Comparison of ENCODE assay signal across 8 mouse cellular contexts in the genomic region with DNA sequence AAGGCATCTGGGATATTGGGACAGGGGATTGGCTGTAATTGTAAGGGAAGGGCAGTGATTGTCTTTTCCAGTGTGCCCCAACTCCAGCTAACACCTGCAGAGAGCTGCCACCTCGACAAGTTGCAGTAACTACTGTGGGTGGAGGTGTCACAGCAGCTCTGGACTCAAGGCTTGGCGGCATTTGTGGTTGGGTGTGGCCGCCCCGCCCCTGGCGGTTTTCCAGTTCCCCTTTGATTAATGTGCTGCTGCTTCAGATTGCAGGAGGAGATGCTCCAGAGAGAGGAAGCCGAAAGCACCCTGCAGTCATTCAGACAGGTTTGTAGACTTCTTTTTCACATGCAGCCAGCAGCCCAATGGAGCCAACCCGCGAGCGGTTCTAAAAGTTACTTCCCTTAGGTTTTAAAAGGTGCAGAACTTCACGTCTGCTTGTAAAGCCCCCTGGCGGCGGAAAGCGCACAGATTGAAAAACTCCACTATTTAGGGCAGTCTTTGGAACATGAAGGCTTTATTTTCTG. TPM values are rescaled to one million over a fixed set of nuclear protein-coding genes. Genes with fewer than 3 reads are reported as not detected.
A peak's percentile ranks its signal among the peaks of the same experiment; 100 is the strongest.
DNase-seq lines count a peak whose midpoint lies in the region; ATAC-seq and TF ChIP-seq lines count a peak whose summit lies in the region.

No protein-coding gene starts in this region.

- WGBS in embryonic facial prominence, embryonic 15.5 days, result 2% methylated on average over 13 of the region's 13 CpGs
- WGBS in heart, embryonic 13.5 days, result 1% methylated on average over 13 of the region's 13 CpGs
- WGBS in kidney, embryonic 16.5 days, result 0% methylated on average over 13 of the region's 13 CpGs
- under 1% methylated on average over 13 of the region's 13 CpGs for WGBS in midbrain, postnatal 0 days

- ATAC-seq in embryonic facial prominence, embryonic 15.5 days (ENCODE audit: insufficient number of reproducible peaks, low FRiP score, low TSS enrichment, low read depth), result no peak
- ATAC-seq in heart, embryonic 13.5 days (ENCODE audit: extremely low read depth, insufficient number of reproducible peaks, low FRiP score, low TSS enrichment), result no peak
- no peak for ATAC-seq in kidney, embryonic 16.5 days (ENCODE audit: low FRiP score, low TSS enrichment)
- ATAC-seq in midbrain, postnatal 0 days (ENCODE audit: low FRiP score), result no peak

- peak overlapping the region; percentile 84 for H3K9ac ChIP-seq in embryonic facial prominence, embryonic 15.5 days
- peak overlapping the region; percentile 99 for H3K9ac ChIP-seq in heart, embryonic 13.5 days
- H3K9ac ChIP-seq in kidney, embryonic 16.5 days (replicated peaks; ENCODE audit: low read length), result peak overlapping the region; percentile 85
- no peak overlapping the region for H3K9ac ChIP-seq in midbrain, postnatal 0 days (replicated peaks; ENCODE audit: low read length, poor library complexity, severe bottlenecking)

- DNase-seq in 416B (ENCODE audit: low read depth) (peak; percentile 89), liver (peak; percentile 71)
- peak; percentile 86 for DNase-seq in adrenal gland, postnatal 14 days
- peak; percentile 84 for DNase-seq in midbrain, postnatal 0 days (ENCODE audit: low spot score)
- peak; percentile 52 to 73 for DNase-seq in spleen, postnatal 14 days (ENCODE audit: low spot score in 2 of 2)

- H3K27me3 ChIP-seq in embryonic facial prominence, embryonic 15.5 days, result no peaks in the 10 kb centered on the region
- no peaks in the 10 kb centered on the region for H3K27me3 ChIP-seq in heart, embryonic 13.5 days (replicated peaks)
- 0 out of 2 replicates have a peak, but pooled peaks cover 2% of the 10 kb centered on the region for H3K27me3 ChIP-seq in kidney, embryonic 16.5 days (ENCODE audit: insufficient read depth, low read length)
- no peaks in the 10 kb centered on the region for H3K27me3 ChIP-seq in midbrain, postnatal 0 days (ENCODE audit: insufficient read depth, low read length)

- H3K9me3 ChIP-seq in embryonic facial prominence, embryonic 15.5 days (replicated peaks), result no peaks in the 10 kb centered on the region
- H3K9me3 ChIP-seq in heart, embryonic 13.5 days, result no peaks in the 10 kb centered on the region
- H3K9me3 ChIP-seq in kidney, embryonic 16.5 days (ENCODE audit: low read length), result no peaks in the 10 kb centered on the region
- no peaks in the 10 kb centered on the region for H3K9me3 ChIP-seq in midbrain, postnatal 0 days (ENCODE audit: low read length)

- H3K4me1 ChIP-seq in embryonic facial prominence, embryonic 15.5 days, result peaks cover 22% of the 10 kb centered on the region
- peaks cover 39% of the 10 kb centered on the region for H3K4me1 ChIP-seq in heart, embryonic 13.5 days
- H3K4me1 ChIP-seq in kidney, embryonic 16.5 days (ENCODE audit: insufficient read depth, low read length), result peaks cover 20% of the 10 kb centered on the region
- 0 out of 2 replicates have a peak, but pooled peaks cover 7% of the 10 kb centered on the region for H3K4me1 ChIP-seq in midbrain, postnatal 0 days (ENCODE audit: insufficient read depth, low read length)

- peak overlapping the region; percentile 61 for H3K4me3 ChIP-seq in embryonic facial prominence, embryonic 15.5 days (replicated peaks)
- peak overlapping the region; percentile 97 for H3K4me3 ChIP-seq in heart, embryonic 13.5 days
- H3K4me3 ChIP-seq in kidney, embryonic 16.5 days (ENCODE audit: low read length), result peak overlapping the region; percentile 77
- peak overlapping the region; percentile 55 for H3K4me3 ChIP-seq in midbrain, postnatal 0 days (ENCODE audit: low read depth, low read length)

- H3K27ac ChIP-seq in embryonic facial prominence, embryonic 15.5 days (replicated peaks), result peak overlapping the region; percentile 95
- H3K27ac ChIP-seq in heart, embryonic 13.5 days (replicated peaks), result peak overlapping the region; percentile 99
- peak overlapping the region; percentile 98 for H3K27ac ChIP-seq in kidney, embryonic 16.5 days (ENCODE audit: low read length)
- no peak overlapping the region for H3K27ac ChIP-seq in midbrain, postnatal 0 days (ENCODE audit: low read depth, low read length)

- H3K36me3 ChIP-seq in embryonic facial prominence, embryonic 15.5 days, result peaks cover 21% of the 10 kb centered on the region
- peaks cover 42% of the 10 kb centered on the region for H3K36me3 ChIP-seq in heart, embryonic 13.5 days
- H3K36me3 ChIP-seq in kidney, embryonic 16.5 days (ENCODE audit: insufficient read depth, low read length), result peaks cover 24% of the 10 kb centered on the region
- no peaks in the 10 kb centered on the region for H3K36me3 ChIP-seq in midbrain, postnatal 0 days (ENCODE audit: insufficient read depth, low read length)

- peak; percentile 78 for TF ChIP-seq CTCF in midbrain, postnatal 0 days (IDR thresholded peaks at IDR 0.05)

- peak overlapping the region; percentile 51 for H3K4me2 ChIP-seq in embryonic facial prominence, embryonic 15.5 days (replicated peaks)
- peak overlapping the region; percentile 67 for H3K4me2 ChIP-seq in heart, embryonic 13.5 days
- H3K4me2 ChIP-seq in kidney, embryonic 16.5 days (replicated peaks; ENCODE audit: low read depth, low read length), result peak overlapping the region; percentile 63
- H3K4me2 ChIP-seq in midbrain, postnatal 0 days (ENCODE audit: low read depth, low read length, poor library complexity, severe bottlenecking), result peak overlapping the region; percentile 88

RNA-seq across cellular contexts. Expression of a gene that starts 1.6 kb away (rescaled TPM):
- 281 and 438 TPM in 2 replicates for total RNA-seq in adrenal gland, postnatal 14 days (2021)
- polyA plus RNA-seq in embryonic facial prominence, embryonic 15.5 days (2015; fragmentation: Nextera tagmentation; extraction: Ambion mirVana), result 1,081 and 1,117 TPM in 2 replicates
- 968 and 987 TPM in 2 replicates for polyA plus RNA-seq in heart, embryonic 13.5 days (2015; fragmentation: Nextera tagmentation; extraction: Ambion mirVana)
- 489 and 497 TPM in 2 replicates for polyA plus RNA-seq in kidney, embryonic 16.5 days (2015; fragmentation: Nextera tagmentation; extraction: Ambion mirVana)
- 432 and 554 TPM in 2 replicates for total RNA-seq in midbrain, postnatal 0 days (2014; rRNA removed)
- polyA plus RNA-seq in midbrain, postnatal 0 days (2015; fragmentation: Nextera tagmentation; extraction: Ambion mirVana), result 223 and 244 TPM in 2 replicates

RNA-seq across cellular contexts. Expression of a gene that starts 30.9 kb away (rescaled TPM):
- 3.0 and 8.0 TPM in 2 replicates for total RNA-seq in adrenal gland, postnatal 14 days (2021)
- polyA plus RNA-seq in embryonic facial prominence, embryonic 15.5 days (2015; fragmentation: Nextera tagmentation; extraction: Ambion mirVana), result 7.7 and 9.3 TPM in 2 replicates
- 9.3 and 9.4 TPM in 2 replicates for polyA plus RNA-seq in heart, embryonic 13.5 days (2015; fragmentation: Nextera tagmentation; extraction: Ambion mirVana)
- polyA plus RNA-seq in kidney, embryonic 16.5 days (2015; fragmentation: Nextera tagmentation; extraction: Ambion mirVana), result 13.4 and 14.2 TPM in 2 replicates
- total RNA-seq in midbrain, postnatal 0 days (2014; rRNA removed), result 6.6 and 8.1 TPM in 2 replicates
- 5.8 and 7.3 TPM in 2 replicates for polyA plus RNA-seq in midbrain, postnatal 0 days (2015; fragmentation: Nextera tagmentation; extraction: Ambion mirVana)
